Mouse (Mus musculus): ENCODE results near the gene Dleu7. TPM values are rescaled to one million over a fixed set of nuclear protein-coding genes. Genes with fewer than 3 reads are reported as not detected.
A peak's percentile ranks its signal among the peaks of the same experiment; 100 is the strongest.

Dleu7 gene
- polyA plus RNA-seq (2014; fragmentation: Nextera tagmentation; extraction: Ambion mirVana), result 0.78 and 0.80 TPM in 2 replicates

GRCm38 (mm10) chr14:62292488-62293339 is at the start of gene Dleu7, which contains the start of gene Rnaseh2b:
TSS of gene Dleu7 (minus strand) at chr14:62293047.
TSS of gene Rnaseh2b (plus strand) at chr14:62292589.
- 2% methylated on average over 59 of the region's 60 CpGs for WGBS
- peak; percentile 59; the same call in 1 of the 2 replicates for ATAC-seq (ENCODE audit: insufficient number of reproducible peaks, insufficient read depth, low FRiP score, low read depth)
- H3K36me3 ChIP-seq (ENCODE audit: control insufficient read depth, insufficient read depth, low read length), result no peaks in the 10 kb centered on the region
- H3K27ac ChIP-seq (replicated peaks in 1 of 2; ENCODE audit: control insufficient read depth in 1 of 2, insufficient read depth in 1 of 2, low read depth in 2 of 2, low read length in 2 of 2), result no peak within 1 kb of the TSS
- H3K27me3 ChIP-seq (ENCODE audit: control insufficient read depth, insufficient read depth, low read length), result peaks cover 3% of the 10 kb centered on the region; the same call in 1 of the 2 replicates
- no peaks in the 10 kb centered on the region for H3K9me3 ChIP-seq (ENCODE audit: control insufficient read depth, low read length)
- H3K4me2 ChIP-seq (ENCODE audit: low read length), result peak within 1 kb of the TSS; percentile 100
- peaks cover 0 to 10% of the 10 kb centered on the region in 2 experiments; a peak in 2 of 4 replicates for H3K4me1 ChIP-seq (ENCODE audit: control insufficient read depth in 2 of 2, insufficient read depth in 2 of 2, low read length in 2 of 2)
- peak within 1 kb of the TSS; percentile 72 for H3K9ac ChIP-seq (ENCODE audit: low read length)
- peak within 1 kb of the TSS; percentile 50 to 58 for H3K4me3 ChIP-seq (ENCODE audit: control insufficient read depth in 1 of 2, insufficient read depth in 1 of 2, low read depth in 1 of 2, low read length in 2 of 2)

- H3K27ac ChIP-seq (replicated peaks in 1 of 2; ENCODE audit: control insufficient read depth in 1 of 2, insufficient read depth in 1 of 2, low read depth in 2 of 2, low read length in 2 of 2), result peak overlapping the region; percentile 50 to 63
- peak overlapping the region; percentile 38; the same call in 1 of the 2 replicates for H3K9ac ChIP-seq (ENCODE audit: low read length)
- H3K4me2 ChIP-seq (ENCODE audit: low read length), result peak overlapping the region; percentile 6; the same call in 1 of the 2 replicates
- no peaks in the 10 kb centered on the region for H3K9me3 ChIP-seq (ENCODE audit: control insufficient read depth, low read length)
- no peak for ATAC-seq (ENCODE audit: insufficient number of reproducible peaks, insufficient read depth, low FRiP score, low read depth)
- H3K4me3 ChIP-seq (ENCODE audit: control insufficient read depth in 1 of 2, insufficient read depth in 1 of 2, low read depth in 1 of 2, low read length in 2 of 2), result no peak overlapping the region
- H3K27me3 ChIP-seq (ENCODE audit: control insufficient read depth, insufficient read depth, low read length), result no peaks in the 10 kb centered on the region
- no peaks in the 10 kb centered on the region for H3K36me3 ChIP-seq (ENCODE audit: control insufficient read depth, insufficient read depth, low read length)
- peaks cover 10 to 21% of the 10 kb centered on the region in 2 experiments for H3K4me1 ChIP-seq (ENCODE audit: control insufficient read depth in 2 of 2, insufficient read depth in 2 of 2, low read length in 2 of 2)
- WGBS, result 34% methylated on average over 8 of the region's 8 CpGs
Measured at GRCm38 (mm10) chr14:62341887-62342642, 49.2 kb upstream of the Dleu7 start.

GRCm38 (mm10) chr14:62339196-62339595 is 46.3 kb upstream of the Dleu7 start:
- no peak for ATAC-seq (ENCODE audit: insufficient number of reproducible peaks, insufficient read depth, low FRiP score, low read depth)

GRCm38 (mm10) chr14:62333909-62334687 is 41.3 kb upstream of the Dleu7 start:
- Histone ChIP-seq H3K9me3 (ENCODE audit: control insufficient read depth, low read length) (no peaks in the 10 kb centered on the region), H3K36me3 (ENCODE audit: control insufficient read depth, insufficient read depth, low read length) (no peaks in the 10 kb centered on the region), H3K27me3 (ENCODE audit: control insufficient read depth, insufficient read depth, low read length) (no peaks in the 10 kb centered on the region), H3K4me3 (ENCODE audit: control insufficient read depth in 1 of 2, insufficient read depth in 1 of 2, low read depth in 1 of 2, low read length in 2 of 2) (no peak overlapping the region), H3K4me1 (ENCODE audit: control insufficient read depth in 2 of 2, insufficient read depth in 2 of 2, low read length in 2 of 2) (peaks cover 5 to 17% of the 10 kb centered on the region in 2 experiments), H3K4me2 (ENCODE audit: low read length) (no peak overlapping the region), H3K9ac (ENCODE audit: low read length) (no peak overlapping the region), H3K27ac (replicated peaks in 1 of 2; ENCODE audit: control insufficient read depth in 1 of 2, insufficient read depth in 1 of 2, low read depth in 2 of 2, low read length in 2 of 2) (no peak overlapping the region)
- no peak for ATAC-seq (ENCODE audit: insufficient number of reproducible peaks, insufficient read depth, low FRiP score, low read depth)
- WGBS, result 73% methylated on average over 9 of the region's 9 CpGs

More at GRCm38 (mm10) chr14:62339196-62339595, 46.3 kb upstream of the Dleu7 start:
- peaks cover 10 to 22% of the 10 kb centered on the region in 2 experiments for H3K4me1 ChIP-seq (ENCODE audit: control insufficient read depth in 2 of 2, insufficient read depth in 2 of 2, low read length in 2 of 2)
- H3K36me3 ChIP-seq (ENCODE audit: control insufficient read depth, insufficient read depth, low read length), result no peaks in the 10 kb centered on the region
- no peak overlapping the region for H3K9ac ChIP-seq (ENCODE audit: low read length)
- 94% methylated on average over 1 of the region's 1 CpGs for WGBS
- H3K4me2 ChIP-seq (ENCODE audit: low read length), result no peak overlapping the region
- no peak overlapping the region for H3K4me3 ChIP-seq (ENCODE audit: control insufficient read depth in 1 of 2, insufficient read depth in 1 of 2, low read depth in 1 of 2, low read length in 2 of 2)
- H3K27me3 ChIP-seq (ENCODE audit: control insufficient read depth, insufficient read depth, low read length), result no peaks in the 10 kb centered on the region
- no peaks in the 10 kb centered on the region for H3K9me3 ChIP-seq (ENCODE audit: control insufficient read depth, low read length)
- peak overlapping the region in 1 of 2 experiments; percentile 51; a peak in 1 of 4 replicates for H3K27ac ChIP-seq (replicated peaks in 1 of 2; ENCODE audit: control insufficient read depth in 1 of 2, insufficient read depth in 1 of 2, low read depth in 2 of 2, low read length in 2 of 2)

GRCm38 (mm10) chr14:62331866-62332619 is 39.2 kb upstream of the Dleu7 start:
- Histone ChIP-seq H3K4me1 (ENCODE audit: control insufficient read depth in 2 of 2, insufficient read depth in 2 of 2, low read length in 2 of 2) (peaks cover 5 to 17% of the 10 kb centered on the region in 2 experiments), H3K27me3 (ENCODE audit: control insufficient read depth, insufficient read depth, low read length) (no peaks in the 10 kb centered on the region), H3K27ac (replicated peaks in 1 of 2; ENCODE audit: control insufficient read depth in 1 of 2, insufficient read depth in 1 of 2, low read depth in 2 of 2, low read length in 2 of 2) (peak overlapping the region; percentile 85 to 88), H3K36me3 (ENCODE audit: control insufficient read depth, insufficient read depth, low read length) (no peaks in the 10 kb centered on the region), H3K9ac (ENCODE audit: low read length) (peak overlapping the region; percentile 80), H3K4me2 (ENCODE audit: low read length) (peak overlapping the region; percentile 64), H3K9me3 (ENCODE audit: control insufficient read depth, low read length) (no peaks in the 10 kb centered on the region), H3K4me3 (ENCODE audit: control insufficient read depth in 1 of 2, insufficient read depth in 1 of 2, low read depth in 1 of 2, low read length in 2 of 2) (peak overlapping the region; percentile 76 to 77)
- peak; percentile 68 for ATAC-seq (ENCODE audit: insufficient number of reproducible peaks, insufficient read depth, low FRiP score, low read depth)
- WGBS, result under 1% methylated on average over 62 of the region's 62 CpGs

- Histone ChIP-seq H3K36me3 (ENCODE audit: control insufficient read depth, insufficient read depth, low read length) (no peaks in the 10 kb centered on the region), H3K9ac (ENCODE audit: low read length) (peak overlapping the region; percentile 80), H3K4me2 (ENCODE audit: low read length) (peak overlapping the region; percentile 64), H3K9me3 (ENCODE audit: control insufficient read depth, low read length) (no peaks in the 10 kb centered on the region), H3K27me3 (ENCODE audit: control insufficient read depth, insufficient read depth, low read length) (no peaks in the 10 kb centered on the region), H3K27ac (replicated peaks in 1 of 2; ENCODE audit: control insufficient read depth in 1 of 2, insufficient read depth in 1 of 2, low read depth in 2 of 2, low read length in 2 of 2) (peak overlapping the region; percentile 85 to 88; a peak in 3 of 4 replicates), H3K4me1 (ENCODE audit: control insufficient read depth in 2 of 2, insufficient read depth in 2 of 2, low read length in 2 of 2) (peaks cover 5 to 20% of the 10 kb centered on the region in 2 experiments), H3K4me3 (ENCODE audit: control insufficient read depth in 1 of 2, insufficient read depth in 1 of 2, low read depth in 1 of 2, low read length in 2 of 2) (peak overlapping the region; percentile 76 to 77)
- no peak for ATAC-seq (ENCODE audit: insufficient number of reproducible peaks, insufficient read depth, low FRiP score, low read depth)
- WGBS, result 24% methylated on average over 6 of the region's 6 CpGs
Measured at GRCm38 (mm10) chr14:62331457-62331856, 38.6 kb upstream of the Dleu7 start.

All from heart, embryonic 14.5 days (tissue).